Mouse (Mus musculus): ENCODE measurements around the gene Ino80d. TPM values are rescaled to one million over a fixed set of nuclear protein-coding genes. Genes with fewer than 3 reads are reported as not detected.
A peak's percentile ranks its signal among the peaks of the same experiment; 100 is the strongest.
"Not testable (repeated sequence)": the region's sequence is repeated elsewhere in the genome, so short reads cannot be mapped to it uniquely, and the experiment has no call there.

Gene Ino80d
- polyA plus RNA-seq (2015; fragmentation: Nextera tagmentation; extraction: Ambion mirVana), result 9.5 and 12.4 TPM in 2 replicates

- Histone ChIP-seq H3K9me3 (no peaks in the 10 kb centered on the region), H3K4me1 (replicated peaks) (peaks cover 57% of the 10 kb centered on the region), H3K27ac (replicated peaks) (peak within 1 kb of the TSS; percentile 99), H3K4me3 (peak within 1 kb of the TSS; percentile 94), H3K9ac (peak within 1 kb of the TSS; percentile 100), H3K27me3 (no peaks in the 10 kb centered on the region), H3K4me2 (peak within 1 kb of the TSS; percentile 65), H3K36me3 (peaks cover 11% of the 10 kb centered on the region)
- peak; percentile 93 for ATAC-seq (ENCODE audit: low read depth)
- WGBS, result under 1% methylated on average over 32 of the region's 42 CpGs
Observed at GRCm38 (mm10) chr1:63114136-63114781, at the start of gene Ino80d. Gene Ino80d, minus strand, starts transcription at chr1:63114667.

- no peaks in the 10 kb centered on the region for H3K27me3 ChIP-seq
- H3K27ac ChIP-seq (replicated peaks), result no peak overlapping the region
- 94% methylated on average over 13 of the region's 13 CpGs for WGBS
- H3K4me2 ChIP-seq, result no peak overlapping the region
- ATAC-seq (ENCODE audit: low read depth), result no peak
- H3K36me3 ChIP-seq, result peaks cover 53% of the 10 kb centered on the region
- H3K9me3 ChIP-seq, result no peaks in the 10 kb centered on the region
- no peak overlapping the region for H3K4me3 ChIP-seq
- no peak overlapping the region for H3K9ac ChIP-seq
- no peaks in the 10 kb centered on the region for H3K4me1 ChIP-seq (replicated peaks)
Observed at GRCm38 (mm10) chr1:63140231-63140630, 25.8 kb upstream of the Ino80d start.

GRCm38 (mm10) chr1:63138586-63138985 is 24.1 kb upstream of the Ino80d start:
- not testable (repeated sequence) for H3K4me3 ChIP-seq; H3K9ac ChIP-seq; H3K27me3 ChIP-seq; H3K27ac ChIP-seq (replicated peaks); ATAC-seq (ENCODE audit: low read depth); H3K4me2 ChIP-seq; H3K4me1 ChIP-seq (replicated peaks); H3K9me3 ChIP-seq
- whole genome bisulfite sequencing, result 92% methylated on average over 1 of the region's 1 CpGs
- peaks cover 37% of the 10 kb centered on the region for H3K36me3 ChIP-seq

DNA sequence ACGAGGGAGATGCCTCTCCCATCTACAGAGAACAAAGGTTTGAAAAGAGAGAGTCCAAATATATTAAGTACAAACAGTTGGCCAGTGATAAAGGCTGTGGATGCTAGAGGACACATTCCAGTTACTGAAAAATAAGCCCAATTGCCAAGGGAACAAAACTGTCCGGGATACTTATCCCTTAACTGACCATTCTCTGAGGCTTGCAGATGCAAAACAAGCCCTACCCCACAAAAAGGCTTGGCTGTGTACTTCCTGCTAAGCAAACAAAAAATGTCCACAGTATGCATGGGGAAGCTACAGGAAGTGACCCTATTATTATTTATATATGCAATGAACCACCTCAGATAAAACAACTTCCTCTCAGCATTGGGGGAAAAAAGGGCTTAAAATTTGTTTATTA is 23.5 kb upstream of the Ino80d start:
- ATAC-seq (ENCODE audit: low read depth), result no peak
- H3K27ac ChIP-seq (replicated peaks), result no peak overlapping the region
- no peaks in the 10 kb centered on the region for H3K27me3 ChIP-seq
- H3K36me3 ChIP-seq, result peaks cover 32% of the 10 kb centered on the region
- H3K4me3 ChIP-seq, result no peak overlapping the region
- WGBS, result 82% methylated on average over 2 of the region's 2 CpGs
- H3K4me2 ChIP-seq, result no peak overlapping the region
- no peaks in the 10 kb centered on the region for H3K4me1 ChIP-seq (replicated peaks)
- H3K9ac ChIP-seq, result no peak overlapping the region
- no peaks in the 10 kb centered on the region for H3K9me3 ChIP-seq

DNA sequence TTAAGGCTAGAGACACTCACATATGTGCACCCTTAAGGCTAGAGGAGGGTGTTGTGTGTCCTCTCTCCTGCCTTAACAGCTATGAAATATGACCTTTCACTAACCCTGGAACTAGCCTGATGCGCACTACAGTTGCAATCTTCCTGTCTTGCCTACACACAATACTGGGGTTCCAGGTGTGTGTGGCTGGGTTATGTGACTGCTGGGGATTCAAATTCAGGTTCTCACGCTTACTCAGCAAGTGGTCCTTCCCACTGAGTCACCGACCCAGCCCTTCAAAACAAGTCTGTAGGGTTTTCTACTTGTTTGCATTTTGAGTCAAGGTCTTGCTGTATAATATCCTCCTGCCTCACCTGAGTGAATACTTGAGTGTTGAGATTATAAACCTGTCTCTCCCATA is 20.1 kb upstream of the Ino80d start:
- Histone ChIP-seq H3K9me3 (no peaks in the 10 kb centered on the region), H3K4me3 (no peak overlapping the region), H3K4me2 (no peak overlapping the region), H3K9ac (no peak overlapping the region), H3K4me1 (replicated peaks) (peaks cover 3% of the 10 kb centered on the region; the same call in 1 of the 2 replicates), H3K36me3 (peaks cover 18% of the 10 kb centered on the region), H3K27me3 (no peaks in the 10 kb centered on the region), H3K27ac (replicated peaks) (no peak overlapping the region)
- WGBS, result 83% methylated on average over 3 of the region's 3 CpGs
- no peak for ATAC-seq (ENCODE audit: low read depth)

GRCm38 (mm10) chr1:63131766-63132165 is 17.3 kb upstream of the Ino80d start:
- Histone ChIP-seq H3K27me3 (no peaks in the 10 kb centered on the region), H3K36me3 (peaks cover 13% of the 10 kb centered on the region; the same call in 1 of the 2 replicates), H3K4me1 (replicated peaks) (peaks cover 10% of the 10 kb centered on the region), H3K9me3 (no peaks in the 10 kb centered on the region), H3K27ac (replicated peaks) (no peak overlapping the region), H3K4me3 (no peak overlapping the region), H3K4me2 (no peak overlapping the region), H3K9ac (no peak overlapping the region)
- ATAC-seq (ENCODE audit: low read depth), result no peak
- WGBS, result 92% methylated on average over 11 of the region's 11 CpGs

- no peak overlapping the region for H3K27ac ChIP-seq (replicated peaks)
- no peaks in the 10 kb centered on the region for H3K9me3 ChIP-seq
- peaks cover 10% of the 10 kb centered on the region for H3K4me1 ChIP-seq (replicated peaks)
- no peaks in the 10 kb centered on the region for H3K27me3 ChIP-seq
- peaks cover 18% of the 10 kb centered on the region for H3K36me3 ChIP-seq
- no peak overlapping the region for H3K9ac ChIP-seq
- WGBS, result 90% methylated on average over 2 of the region's 2 CpGs
- no peak overlapping the region for H3K4me3 ChIP-seq
- no peak for ATAC-seq (ENCODE audit: low read depth)
- no peak overlapping the region for H3K4me2 ChIP-seq
Observed at GRCm38 (mm10) chr1:63130883-63131282, 16.4 kb upstream of the Ino80d start.

GRCm38 (mm10) chr1:63129857-63130690 is 15.6 kb upstream of the Ino80d start:
- no peaks in the 10 kb centered on the region for H3K27me3 ChIP-seq
- 22% methylated on average over 18 of the region's 18 CpGs for WGBS
- ATAC-seq (ENCODE audit: low read depth), result peak; percentile 49; the same call in 1 of the 2 replicates
- H3K4me1 ChIP-seq (replicated peaks), result peaks cover 10% of the 10 kb centered on the region
- H3K27ac ChIP-seq (replicated peaks), result no peak overlapping the region
- peaks cover 26% of the 10 kb centered on the region for H3K36me3 ChIP-seq
- peak overlapping the region; percentile 15; the same call in 1 of the 2 replicates for H3K4me3 ChIP-seq
- no peaks in the 10 kb centered on the region for H3K9me3 ChIP-seq
- H3K9ac ChIP-seq, result no peak overlapping the region
- H3K4me2 ChIP-seq, result peak overlapping the region; percentile 46

GRCm38 (mm10) chr1:63129273-63129672 is 14.8 kb upstream of the Ino80d start:
- no peak for ATAC-seq (ENCODE audit: low read depth)
- Histone ChIP-seq H3K9ac (no peak overlapping the region), H3K4me1 (replicated peaks) (peaks cover 10% of the 10 kb centered on the region), H3K4me3 (no peak overlapping the region), H3K27ac (replicated peaks) (no peak overlapping the region), H3K36me3 (peaks cover 27% of the 10 kb centered on the region), H3K27me3 (no peaks in the 10 kb centered on the region), H3K9me3 (no peaks in the 10 kb centered on the region), H3K4me2 (peak overlapping the region; percentile 46)
- 32% methylated on average over 3 of the region's 3 CpGs for WGBS

GRCm38 (mm10) chr1:63126206-63126605 is 11.7 kb upstream of the Ino80d start:
- ATAC-seq (ENCODE audit: low read depth), result no peak
- Histone ChIP-seq H3K27me3 (no peaks in the 10 kb centered on the region), H3K4me3 (no peak overlapping the region), H3K36me3 (peaks cover 49% of the 10 kb centered on the region), H3K4me2 (no peak overlapping the region), H3K9ac (no peak overlapping the region), H3K27ac (replicated peaks) (no peak overlapping the region), H3K4me1 (replicated peaks) (peaks cover 10% of the 10 kb centered on the region), H3K9me3 (no peaks in the 10 kb centered on the region)
- 93% methylated on average over 3 of the region's 3 CpGs for WGBS

GRCm38 (mm10) chr1:63123823-63124450 is 9.5 kb upstream of the Ino80d start:
- Histone ChIP-seq H3K27me3 (no peaks in the 10 kb centered on the region), H3K36me3 (peaks cover 69% of the 10 kb centered on the region)
- WGBS, result 77% methylated on average over 6 of the region's 6 CpGs

DNA sequence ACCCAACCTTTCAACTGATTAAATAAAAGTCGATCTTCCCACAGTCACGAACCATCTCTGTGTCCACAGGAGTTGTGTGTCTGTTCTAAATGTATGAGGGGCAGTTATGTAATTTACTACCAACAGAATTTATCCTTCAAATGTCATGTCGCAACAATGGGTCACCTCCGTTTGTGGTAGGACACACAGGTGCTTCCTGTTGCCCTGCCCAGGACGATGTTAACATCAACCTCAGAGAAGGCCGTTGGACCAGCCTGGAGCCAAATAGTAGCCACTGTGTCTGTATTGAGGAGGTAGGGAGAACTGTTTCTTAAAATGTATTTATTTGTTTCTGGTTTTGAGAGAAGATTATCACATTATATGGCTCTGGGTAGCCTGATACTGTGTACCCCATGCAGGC is 7.5 kb upstream of the Ino80d start:
- WGBS, result 93% methylated on average over 6 of the region's 6 CpGs
- ATAC-seq (ENCODE audit: low read depth), result no peak

More at GRCm38 (mm10) chr1:63123823-63124450, 9.5 kb upstream of the Ino80d start:
- Histone ChIP-seq H3K4me1 (replicated peaks) (0 out of 2 replicates have a peak, but pooled peaks cover 2% of the 10 kb centered on the region), H3K9me3 (0 out of 2 replicates have a peak, but pooled peaks cover 6% of the 10 kb centered on the region), H3K27ac (replicated peaks) (no peak overlapping the region), H3K4me3 (no peak overlapping the region), H3K4me2 (no peak overlapping the region), H3K9ac (no peak overlapping the region)
- no peak for ATAC-seq (ENCODE audit: low read depth)

More for the DNA sequence above, 7.5 kb upstream of the Ino80d start:
- Histone ChIP-seq H3K27ac (replicated peaks) (no peak overlapping the region), H3K9me3 (0 out of 2 replicates have a peak, but pooled peaks cover 6% of the 10 kb centered on the region), H3K36me3 (peaks cover 73% of the 10 kb centered on the region), H3K4me1 (replicated peaks) (peaks cover 10% of the 10 kb centered on the region; the same call in 1 of the 2 replicates), H3K4me2 (no peak overlapping the region), H3K9ac (no peak overlapping the region), H3K27me3 (no peaks in the 10 kb centered on the region), H3K4me3 (no peak overlapping the region)

All from neural tube, embryonic 13.5 days (tissue).